Mouse (Mus musculus) kidney, adult 2 months (tissue): Measurements from ENCODE around the gene Iba57. TPM values are rescaled to one million over a fixed set of nuclear protein-coding genes. Genes with fewer than 3 reads are reported as not detected.

Experiments
- DNase-seq: peaks from one replicate; pipeline ENCODE4 v3.0.0; 2021
- H3K27ac ChIP-seq: fragments of 200-500 bp; 2 replicates; pipeline ENCODE4 v1.5.1; 2012; ENCODE audit warnings: low read depth, low read length, control low read depth, inconsistent platforms; ENCODE audit not compliant: insufficient read depth
- H3K27me3 ChIP-seq: fragments of 200-500 bp; replicated peaks from 2 replicates; pipeline ENCODE4 v1.6.1; 2012; ENCODE audit warnings: mild to moderate bottlenecking, moderate library complexity, low read length, inconsistent platforms; ENCODE audit not compliant: control insufficient read depth, insufficient read depth
- H3K36me3 ChIP-seq: fragments of 200-500 bp; 2 replicates; pipeline ENCODE4 v1.6.1; 2012; ENCODE audit warnings: mild to moderate bottlenecking, moderate library complexity, low read length, inconsistent platforms; ENCODE audit not compliant: control insufficient read depth, insufficient read depth
- H3K4me1 ChIP-seq: fragments of 200-500 bp; 2 replicates; pipeline ENCODE4 v1.6.1; 2011; ENCODE audit warnings: low read length; ENCODE audit not compliant: control insufficient read depth, insufficient read depth
- H3K4me3 ChIP-seq: fragments of 200-500 bp; 2 replicates; pipeline ENCODE4 v1.5.1; 2011; ENCODE audit warnings: mild to moderate bottlenecking, low read depth, low read length, control low read depth; ENCODE audit not compliant: insufficient read depth
- CTCF ChIP-seq: fragments of 200-500 bp; conservative IDR thresholded peaks from 2 replicates; pipeline ENCODE4 v1.5.1; 2011; ENCODE audit warnings: low read depth, mild to moderate bottlenecking, control low read depth, low read length, moderate library complexity, mixed read lengths; ENCODE audit not compliant: insufficient read depth, insufficient read length
- POLR2A ChIP-seq: fragments of 200-500 bp; IDR thresholded peaks from one replicate; pipeline ENCODE4 v1.6.1; 2011; ENCODE audit warnings: low read depth, low read length, control low read depth
- WGBS: fragments of 180-500 bp; shearing (Covaris S2); methylation state at CpG from one replicate; pipeline ENCODE4 v1.1.7; 2018; 5-methylcytosine and 5-hydroxymethylcytosine counted together
- polyA plus RNA-seq: library from polyadenylated mRNA; depleted of rRNA; stranded (reverse); fragments of >200 nt; gene quantifications from 2 replicates; pipeline ENCODE4 v1.2.3, GENCODE M21; 2012

The Iba57 gene
- polyA plus RNA-seq, 1 experiment, result 8.3 TPM

DNA sequence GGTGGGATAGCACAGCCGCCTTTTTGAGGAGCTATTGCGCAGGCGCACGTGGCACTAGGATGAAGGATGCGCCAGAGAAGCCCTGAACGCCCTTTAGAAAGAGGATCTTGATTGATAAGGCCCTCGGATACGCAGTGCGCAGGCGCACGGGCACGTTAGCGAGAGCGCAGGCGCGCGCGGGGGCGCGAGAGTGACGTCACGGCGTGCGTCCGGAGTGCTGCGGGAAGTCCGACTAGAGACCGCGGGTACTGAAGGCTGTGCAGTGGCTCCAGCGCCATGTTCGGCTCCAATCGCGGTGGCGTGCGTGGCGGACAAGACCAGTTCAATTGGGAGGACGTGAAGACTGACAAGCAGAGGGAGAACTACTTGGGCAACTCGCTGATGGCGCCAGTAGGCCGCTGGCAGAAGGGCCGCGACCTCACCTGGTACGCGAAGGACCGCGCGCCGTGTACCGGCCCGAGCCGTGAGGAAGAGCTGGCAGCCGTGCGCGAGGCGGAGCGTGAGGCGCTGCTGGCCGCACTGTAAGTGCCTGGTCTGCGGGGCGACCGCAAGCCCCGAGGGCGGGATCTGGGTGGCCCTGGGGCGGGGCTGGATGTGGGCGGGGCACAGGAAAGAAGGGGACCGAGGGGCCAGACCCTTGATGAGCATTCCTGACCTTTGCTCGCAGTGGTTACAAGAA is 44.8 kb upstream of the Iba57 start, which contains the start of gene 2310033P09Rik:
2310033P09Rik (plus strand) TSS at position 169 of the 679 bp plus-strand sequence.
- Histone ChIP-seq H3K36me3 (0 out of 2 replicates have a peak, but pooled peaks cover 2% of the 10 kb centered on the region), H3K27ac (peak within 1 kb of the TSS; percentile 53), H3K4me1 (peaks cover 8% of the 10 kb centered on the region; the same call in 1 of the 2 replicates), H3K27me3 (no peaks in the 10 kb centered on the region), H3K4me3 (peak within 1 kb of the TSS; percentile 61)
- DNase-seq, result peak; percentile 95
- no peak for TF ChIP-seq CTCF
- TF ChIP-seq POLR2A, result peak; percentile 64
- WGBS, result under 1% methylated on average over 67 of the region's 67 CpGs

DNA sequence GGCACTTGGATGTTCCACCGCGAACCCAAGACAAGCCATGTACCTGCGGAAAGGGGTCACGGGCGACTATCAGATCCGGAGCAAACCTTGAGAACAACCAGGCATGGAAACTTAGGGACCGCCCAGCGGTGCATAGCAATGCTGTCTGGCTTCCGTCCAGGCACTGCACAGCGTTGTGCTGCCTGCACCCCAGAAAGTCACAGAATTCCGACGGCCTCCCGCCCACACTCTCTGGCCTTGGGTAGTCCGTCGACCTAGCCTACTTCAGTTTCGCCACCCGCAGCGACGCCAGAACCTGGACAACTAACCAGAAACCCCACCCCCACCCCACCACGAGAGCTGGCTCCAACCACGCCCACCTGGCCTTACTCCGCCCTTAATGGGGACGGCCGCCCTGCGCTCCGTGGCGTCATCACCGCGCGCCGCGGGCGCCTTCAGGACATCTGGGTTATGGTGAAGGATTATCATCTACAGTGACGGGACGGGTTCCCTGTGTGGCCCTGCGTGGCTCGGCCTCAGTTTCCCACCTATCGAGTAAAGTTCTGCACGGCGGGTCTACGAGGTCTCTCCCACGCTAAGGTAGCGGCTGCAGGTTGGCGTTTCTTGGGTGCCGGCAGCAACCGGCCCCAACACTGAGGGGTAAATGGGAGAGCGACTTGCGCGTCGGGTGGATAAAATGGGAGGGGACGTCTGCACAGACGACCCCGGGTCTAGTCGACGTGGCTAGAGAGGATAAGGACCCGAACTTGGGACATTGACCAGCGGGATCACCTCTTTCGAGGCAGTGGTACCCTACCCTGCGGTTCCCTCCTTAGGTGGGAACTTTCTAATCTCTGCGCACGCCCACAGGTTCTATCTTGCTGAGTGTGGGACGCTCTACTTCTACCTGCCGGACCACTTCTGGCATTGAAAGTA is 38.8 kb upstream of the Iba57 start, which contains the start of gene Mrpl55:
Mrpl55 (plus strand) TSS at position 406 of the 915 bp plus-strand sequence.
- WGBS, result under 1% methylated on average over 63 of the region's 63 CpGs
- Histone ChIP-seq H3K36me3 (no peaks in the 10 kb centered on the region), H3K4me3 (peak within 1 kb of the TSS; percentile 80), H3K27ac (peak within 1 kb of the TSS; percentile 81), H3K4me1 (no peaks in the 10 kb centered on the region; the same call in 1 of the 2 replicates), H3K27me3 (no peaks in the 10 kb centered on the region)
- peak; percentile 96 for DNase-seq
- peak; percentile 5 for TF ChIP-seq POLR2A
- no peak for TF ChIP-seq CTCF

- peak overlapping the region; percentile 81; the same call in 1 of the 2 replicates for H3K27ac ChIP-seq
- H3K4me3 ChIP-seq, result peak overlapping the region; percentile 80
- TF ChIP-seq CTCF (no peak), POLR2A (no peak)
- no peaks in the 10 kb centered on the region for H3K36me3 ChIP-seq
- no peak for DNase-seq
- no peaks in the 10 kb centered on the region for H3K27me3 ChIP-seq
- 27% methylated on average over 16 of the region's 16 CpGs for WGBS
- H3K4me1 ChIP-seq, result no peaks in the 10 kb centered on the region; the same call in 1 of the 2 replicates
Observed at GRCm38 (mm10) chr11:59201216-59202002, 37.9 kb upstream of the Iba57 start.

DNA sequence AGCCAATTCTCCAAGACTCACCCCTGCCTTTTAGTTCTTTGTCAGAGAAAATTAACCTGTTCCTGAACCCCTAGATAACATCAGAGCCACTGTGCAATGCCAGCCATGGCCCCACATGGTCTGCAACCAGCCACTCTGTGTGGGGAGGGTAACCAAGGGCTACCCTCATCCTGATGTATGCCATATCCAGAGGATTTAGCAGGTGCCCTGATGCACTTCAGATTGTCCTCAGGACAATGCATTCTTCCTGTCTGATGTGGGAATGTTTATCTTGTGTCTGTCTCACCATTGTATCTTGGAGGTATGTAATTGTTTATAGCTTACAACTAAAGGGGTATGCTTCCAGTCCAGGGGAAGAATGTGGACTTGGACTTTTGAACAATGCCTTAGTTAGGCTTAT is 32.7 kb upstream of the Iba57 start:
- H3K36me3 ChIP-seq, result no peaks in the 10 kb centered on the region
- no peak for TF ChIP-seq CTCF
- no peak for TF ChIP-seq POLR2A
- no peak overlapping the region for H3K27ac ChIP-seq
- H3K4me3 ChIP-seq, result no peak overlapping the region
- H3K27me3 ChIP-seq, result no peaks in the 10 kb centered on the region
- H3K4me1 ChIP-seq, result no peaks in the 10 kb centered on the region
- no peak for DNase-seq

- Histone ChIP-seq H3K27me3 (no peaks in the 10 kb centered on the region), H3K4me1 (no peaks in the 10 kb centered on the region; the same call in 1 of the 2 replicates), H3K36me3 (no peaks in the 10 kb centered on the region), H3K27ac (peak within 1 kb of the TSS; percentile 82), H3K4me3 (peak within 1 kb of the TSS; percentile 76)
- DNase-seq, result no peak
- WGBS, result 5% methylated on average over 16 of the region's 16 CpGs
- TF ChIP-seq POLR2A (no peak), CTCF (no peak)
Observed at GRCm38 (mm10) chr11:59192059-59192386, 28.5 kb upstream of the Iba57 start, which contains the start of gene Guk1. Gene Guk1, minus strand, starts transcription at chr11:59192212.

DNA sequence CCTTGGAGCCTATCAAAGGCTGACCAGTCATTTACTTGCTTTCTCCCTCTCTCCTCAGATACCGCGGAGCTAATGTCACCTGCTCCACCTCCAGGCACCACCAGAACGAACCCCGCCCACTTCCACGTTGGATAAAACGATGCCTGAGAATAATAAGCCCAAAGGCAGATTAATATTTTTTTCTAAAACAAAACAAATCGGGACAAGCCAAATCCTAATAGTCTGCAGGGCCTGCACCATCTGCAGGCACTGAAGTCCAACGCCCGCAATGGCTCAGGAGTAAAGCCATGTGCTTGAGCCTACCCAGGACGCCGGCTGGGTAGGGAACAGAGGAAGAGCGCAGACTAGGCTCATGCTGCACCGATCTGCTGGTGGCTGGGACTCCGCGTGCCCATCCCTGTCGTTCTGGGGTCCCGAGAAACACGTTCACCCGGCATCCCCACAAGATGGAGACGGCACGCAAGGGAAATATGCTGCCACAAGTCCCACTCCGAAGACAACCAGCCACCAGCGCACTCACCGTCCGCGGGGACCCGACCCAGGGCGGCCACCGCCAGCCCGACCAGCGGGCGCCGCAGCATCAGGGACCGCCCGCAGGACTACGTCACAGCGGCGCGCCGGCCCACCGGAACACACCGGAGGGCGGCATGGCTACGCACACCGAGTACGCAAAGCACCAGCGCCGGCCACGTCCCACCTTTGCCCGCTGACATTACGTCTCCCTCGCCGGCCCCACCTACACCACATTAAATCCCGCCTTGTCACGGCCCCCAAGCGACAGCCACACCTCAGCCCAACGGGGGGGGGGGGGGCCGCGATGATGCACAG is 27.9 kb upstream of the Iba57 start:
- under 1% methylated on average over 59 of the region's 59 CpGs for WGBS
- TF ChIP-seq POLR2A (peak; percentile 60), CTCF (no peak)
- Histone ChIP-seq H3K27ac (peak overlapping the region; percentile 82), H3K36me3 (no peaks in the 10 kb centered on the region), H3K27me3 (no peaks in the 10 kb centered on the region), H3K4me1 (no peaks in the 10 kb centered on the region; the same call in 1 of the 2 replicates), H3K4me3 (peak overlapping the region; percentile 76)
- DNase-seq, result peak; percentile 96
